Mouse (Mus musculus) G1E (cell line): ENCODE measurements around the gene Chaf1a.

Experiments
- CTCF ChIP-seq: IDR thresholded peaks from 2 replicates; pipeline ENCODE4 v1.5.1; 2012; ENCODE audit warnings: low read depth, low read length, inconsistent platforms, mixed read lengths
- TAL1 ChIP-seq: conservative IDR thresholded peaks from 2 replicates; pipeline ENCODE4 v1.6.1; 2012; ENCODE audit warnings: low read depth, low read length, inconsistent platforms, mixed read lengths

DNA sequence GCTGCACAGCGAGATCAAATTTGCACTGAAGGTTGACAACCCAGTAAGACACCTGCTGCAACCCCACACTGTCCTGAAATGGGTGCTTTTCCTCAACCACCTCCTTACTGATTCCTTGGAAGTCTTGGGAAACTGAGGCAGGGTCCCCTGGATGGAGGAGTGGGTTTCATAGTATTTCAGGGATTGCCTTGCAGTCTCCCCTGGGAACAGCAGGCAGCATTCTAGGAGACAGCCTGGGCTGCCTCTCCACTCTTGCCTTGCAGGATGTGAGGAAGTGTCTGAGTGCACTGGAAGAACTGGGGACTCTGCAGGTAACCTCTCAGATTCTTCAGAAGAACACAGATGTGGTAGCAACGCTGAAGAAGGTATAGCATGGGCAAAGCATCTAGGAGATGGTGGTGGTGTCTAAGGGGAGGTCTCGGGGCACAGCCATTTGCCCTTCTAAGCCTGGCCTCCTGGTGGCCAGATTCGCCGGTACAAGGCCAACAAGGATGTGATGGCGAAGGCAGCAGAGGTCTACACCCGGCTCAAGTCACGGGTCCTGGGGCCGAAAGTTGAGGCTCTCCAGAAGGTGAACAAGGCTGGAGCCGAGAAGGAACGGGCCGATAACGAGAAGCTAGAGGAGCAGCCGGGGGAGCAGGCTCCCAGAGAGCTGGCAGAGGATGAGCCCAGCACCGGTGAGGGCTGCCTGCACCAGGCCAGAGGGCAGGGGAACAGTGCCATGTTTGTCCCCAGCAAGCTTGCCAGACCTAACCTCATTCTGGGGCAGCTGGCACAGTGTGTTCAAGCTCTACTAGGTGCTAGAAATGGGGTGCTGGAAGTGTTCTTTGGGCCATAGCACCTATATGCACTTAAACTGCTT lies 58.7 kb downstream of the Chaf1a start:
- TF ChIP-seq TAL1 (no peak), CTCF (0 out of 2 replicates have a peak, but pooled peaks have one; percentile 7)
